Mouse (Mus musculus) neural tube, embryonic 13.5 days (tissue): Measurements from ENCODE around the gene Pon3. TPM values are rescaled to one million over a fixed set of nuclear protein-coding genes. Genes with fewer than 3 reads are reported as not detected.
A peak's percentile ranks its signal among the peaks of the same experiment; 100 is the strongest.

Experiments used
- ATAC-seq: fragments of 200-750 bp; cut with Nextera tagmentation; 2 replicates; pipeline ENCODE4 v1.8.0; 2017; ENCODE audit warnings: low read depth, mild to moderate bottlenecking, moderate TSS enrichment, moderate library complexity
- H3K27ac ChIP-seq: fragments of 300-500 bp; sonication (generic); replicated peaks from 2 replicates; pipeline ENCODE4 v1.5.1; 2015; ENCODE audit warnings: moderate library complexity, mild to moderate bottlenecking, inconsistent platforms
- H3K27me3 ChIP-seq: fragments of 300-500 bp; sonication (generic); 2 replicates; pipeline ENCODE4 v1.6.1; 2015; ENCODE audit warnings: mild to moderate bottlenecking, inconsistent platforms
- H3K36me3 ChIP-seq: fragments of 300-500 bp; sonication (generic); 2 replicates; pipeline ENCODE4 v1.6.1; 2015; ENCODE audit warnings: mild to moderate bottlenecking, inconsistent platforms
- H3K4me1 ChIP-seq: fragments of 300-500 bp; sonication (generic); replicated peaks from 2 replicates; pipeline ENCODE4 v1.6.1; 2015; ENCODE audit warnings: inconsistent platforms
- H3K4me2 ChIP-seq: fragments of 300-500 bp; sonication (generic); 2 replicates; pipeline ENCODE4 v1.6.1; 2015; ENCODE audit warnings: inconsistent platforms, mild to moderate bottlenecking, moderate library complexity
- H3K4me3 ChIP-seq: fragments of 300-500 bp; sonication (generic); 2 replicates; pipeline ENCODE4 v1.5.1; 2015; ENCODE audit warnings: mild to moderate bottlenecking, inconsistent platforms
- H3K9ac ChIP-seq: fragments of 300-500 bp; sonication (generic); 2 replicates; pipeline ENCODE4 v1.6.1; 2015; ENCODE audit warnings: moderate library complexity, mild to moderate bottlenecking, inconsistent platforms
- H3K9me3 ChIP-seq: fragments of 300-500 bp; sonication (generic); 2 replicates; pipeline ENCODE4 v1.6.1; 2016; ENCODE audit warnings: inconsistent platforms
- WGBS: fragments of 180-500 bp; shearing (Covaris S2); methylation state at CpG from one replicate; pipeline ENCODE4 v1.1.7; 2015; 5-methylcytosine and 5-hydroxymethylcytosine counted together
- polyA plus RNA-seq: library from polyadenylated mRNA; unstranded; fragments of >200 nt; fragmentation: Nextera tagmentation; extraction: Ambion mirVana; gene quantifications from 2 replicates; pipeline ENCODE4 v1.2.1, GENCODE M21; 2015

Pon3 gene
- polyA plus RNA-seq, 1 experiment from 2014 or later = 5.3 TPM

DNA sequence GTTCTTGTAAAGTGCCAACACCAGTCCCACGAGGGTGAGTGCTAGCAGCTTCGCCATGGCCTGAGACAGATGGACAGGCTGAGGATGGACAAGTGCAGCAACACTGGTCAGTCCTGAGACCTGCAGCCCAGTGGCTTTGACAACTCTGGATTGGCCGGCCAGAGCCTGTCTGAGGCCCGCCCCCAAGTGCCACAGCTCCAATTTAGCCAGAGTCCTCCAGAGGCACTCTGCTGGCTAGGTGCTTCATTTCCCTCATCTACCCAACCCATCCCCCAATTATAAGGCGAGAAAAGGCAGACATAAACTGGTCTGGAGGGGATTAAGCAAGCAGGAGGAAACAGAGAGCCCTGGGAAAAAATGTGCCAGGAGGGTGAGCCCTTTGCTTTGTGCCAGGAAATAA is 62.4 kb downstream of the Pon3 start, which contains the start of gene Pon1:
Gene Pon1, minus strand, starts transcription at position 254 of the 400 bp plus-strand sequence.
- no peak within 1 kb of the TSS for H3K27ac ChIP-seq
- no peak within 1 kb of the TSS for H3K4me3 ChIP-seq
- ATAC-seq = no peak
- H3K4me2 ChIP-seq = no peak within 1 kb of the TSS
- H3K9ac ChIP-seq = no peak within 1 kb of the TSS
- H3K36me3 ChIP-seq = no peaks in the 10 kb centered on the region
- H3K4me1 ChIP-seq = no peaks in the 10 kb centered on the region
- H3K9me3 ChIP-seq = no peaks in the 10 kb centered on the region
- H3K27me3 ChIP-seq = no peaks in the 10 kb centered on the region
- 56% methylated on average over 5 of the region's 5 CpGs for WGBS

DNA sequence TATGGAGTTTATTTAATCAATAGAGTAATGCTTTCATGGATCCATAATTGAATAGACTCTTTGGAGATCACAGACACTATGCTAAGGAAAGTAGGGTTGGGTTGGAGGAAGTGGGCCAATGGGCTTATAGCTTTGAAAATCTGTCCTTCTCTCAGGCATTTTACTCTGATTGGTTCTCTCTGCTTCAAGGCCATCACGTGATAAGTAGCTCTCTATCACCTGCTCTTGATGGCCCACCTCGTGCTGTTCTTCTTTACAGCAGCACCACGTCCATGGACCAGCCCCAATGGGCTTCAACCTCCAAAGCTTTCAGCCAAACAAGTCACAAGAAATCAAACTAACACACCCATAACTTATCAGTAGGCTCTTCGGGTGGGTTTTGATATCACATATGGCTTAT is 65.3 kb downstream of the Pon3 start:
- Histone ChIP-seq H3K4me2 (no peak overlapping the region), H3K4me3 (no peak overlapping the region), H3K36me3 (no peaks in the 10 kb centered on the region), H3K9ac (no peak overlapping the region), H3K27me3 (no peaks in the 10 kb centered on the region), H3K27ac (no peak overlapping the region), H3K9me3 (no peaks in the 10 kb centered on the region), H3K4me1 (no peaks in the 10 kb centered on the region)
- WGBS = 90% methylated on average over 4 of the region's 4 CpGs
- ATAC-seq = no peak

DNA sequence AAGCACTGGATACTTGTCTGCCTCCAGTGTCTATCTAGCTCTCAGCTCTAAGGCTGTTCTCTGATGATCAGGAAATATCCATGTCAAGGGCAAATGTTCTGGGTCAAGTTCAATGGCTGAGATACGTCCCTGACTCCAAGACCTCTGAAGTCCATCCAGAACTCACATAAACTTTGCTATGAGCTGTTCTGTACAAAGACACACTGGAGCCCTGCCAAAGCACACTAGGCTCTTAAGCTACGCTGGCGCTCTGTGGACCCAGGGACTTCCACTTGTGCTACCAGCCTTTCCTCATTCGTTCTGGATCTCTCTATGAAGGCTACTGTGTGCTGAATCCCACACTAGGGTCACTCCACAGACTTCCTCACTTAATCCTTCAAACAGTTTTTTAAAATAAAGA is 66.6 kb downstream of the Pon3 start:
- Histone ChIP-seq H3K4me2 (no peak overlapping the region), H3K4me1 (no peaks in the 10 kb centered on the region), H3K9me3 (no peaks in the 10 kb centered on the region), H3K9ac (no peak overlapping the region), H3K27me3 (no peaks in the 10 kb centered on the region), H3K27ac (no peak overlapping the region), H3K36me3 (no peaks in the 10 kb centered on the region), H3K4me3 (no peak overlapping the region)
- no peak for ATAC-seq
- WGBS = 65% methylated on average over 4 of the region's 4 CpGs

DNA sequence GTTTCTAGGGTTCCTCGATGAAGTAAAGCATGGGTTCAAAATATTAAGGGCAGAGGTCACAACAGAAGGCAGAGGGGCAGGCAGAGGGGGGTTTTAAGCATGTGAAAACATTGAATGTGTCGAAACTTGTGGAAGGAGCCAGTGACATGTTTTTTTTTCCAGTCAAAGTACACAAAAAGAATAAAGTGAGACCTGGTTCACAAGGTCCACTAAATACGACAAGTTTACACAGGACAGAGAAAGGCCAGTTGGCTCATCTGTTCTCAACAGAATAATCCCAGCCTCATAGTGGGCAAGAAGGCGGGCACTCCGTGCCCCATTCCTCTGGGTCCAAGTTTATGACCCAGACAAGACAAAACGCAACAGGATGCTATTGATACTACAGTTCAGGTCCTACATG is 67.1 kb downstream of the Pon3 start:
- H3K4me3 ChIP-seq = no peak overlapping the region
- 69% methylated on average over 6 of the region's 6 CpGs for WGBS
- H3K27me3 ChIP-seq = no peaks in the 10 kb centered on the region
- H3K36me3 ChIP-seq = no peaks in the 10 kb centered on the region
- ATAC-seq = no peak
- no peak overlapping the region for H3K9ac ChIP-seq
- H3K27ac ChIP-seq = no peak overlapping the region
- no peaks in the 10 kb centered on the region for H3K4me1 ChIP-seq
- no peak overlapping the region for H3K4me2 ChIP-seq
- H3K9me3 ChIP-seq = no peaks in the 10 kb centered on the region

DNA sequence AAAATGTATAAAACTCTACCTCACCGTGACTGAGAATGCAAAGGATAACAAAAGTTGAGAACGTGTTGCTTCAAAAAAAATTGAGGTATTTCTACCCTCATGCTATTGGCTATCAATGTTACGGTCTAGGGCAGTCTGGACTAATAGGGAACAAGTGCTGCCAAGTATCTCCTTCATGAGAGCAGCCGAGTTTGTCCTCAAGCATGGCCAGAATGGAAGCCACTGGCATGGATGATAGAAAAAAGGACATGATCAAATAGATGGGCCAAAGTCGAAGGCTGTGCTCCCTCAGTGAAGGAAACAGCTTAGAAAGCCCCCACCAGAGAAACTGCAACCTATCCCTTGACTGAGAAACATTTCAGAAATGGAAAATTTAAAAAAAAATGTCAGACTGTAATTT is 68.0 kb downstream of the Pon3 start:
- 86% methylated on average over 5 of the region's 5 CpGs for WGBS
- no peak overlapping the region for H3K4me2 ChIP-seq

DNA sequence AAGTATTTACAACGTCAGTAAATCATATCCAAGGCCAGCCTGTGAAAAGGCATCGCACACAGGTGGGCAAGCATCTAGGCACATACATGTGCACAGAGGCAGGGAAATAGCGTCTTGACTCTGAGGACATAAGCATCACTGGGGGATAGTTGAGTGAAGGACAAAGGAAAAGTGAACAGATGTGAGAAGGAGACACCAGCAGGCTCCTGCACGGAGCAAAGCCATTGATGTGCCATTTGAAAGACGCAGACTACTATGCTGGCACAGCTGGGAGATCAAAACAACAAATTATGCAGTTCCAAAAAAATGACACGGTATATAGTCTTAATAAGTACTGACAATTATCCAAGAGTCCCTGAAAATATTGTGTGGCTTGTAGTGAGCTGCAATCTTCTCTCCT is 68.5 kb downstream of the Pon3 start:
- no peak overlapping the region for H3K4me3 ChIP-seq
- 80% methylated on average over 6 of the region's 6 CpGs for WGBS
- no peak overlapping the region for H3K27ac ChIP-seq
- ATAC-seq = no peak
- no peaks in the 10 kb centered on the region for H3K36me3 ChIP-seq
- no peak overlapping the region for H3K9ac ChIP-seq
- H3K4me1 ChIP-seq = no peaks in the 10 kb centered on the region
- H3K4me2 ChIP-seq = no peak overlapping the region
- H3K27me3 ChIP-seq = no peaks in the 10 kb centered on the region
- H3K9me3 ChIP-seq = no peaks in the 10 kb centered on the region

More for the DNA sequence above, 68.0 kb downstream of the Pon3 start:
- no peaks in the 10 kb centered on the region for H3K4me1 ChIP-seq
- no peak overlapping the region for H3K9ac ChIP-seq
- no peak overlapping the region for H3K27ac ChIP-seq
- no peaks in the 10 kb centered on the region for H3K9me3 ChIP-seq
- no peaks in the 10 kb centered on the region for H3K27me3 ChIP-seq
- no peak overlapping the region for H3K4me3 ChIP-seq
- H3K36me3 ChIP-seq = no peaks in the 10 kb centered on the region
- no peak for ATAC-seq

DNA sequence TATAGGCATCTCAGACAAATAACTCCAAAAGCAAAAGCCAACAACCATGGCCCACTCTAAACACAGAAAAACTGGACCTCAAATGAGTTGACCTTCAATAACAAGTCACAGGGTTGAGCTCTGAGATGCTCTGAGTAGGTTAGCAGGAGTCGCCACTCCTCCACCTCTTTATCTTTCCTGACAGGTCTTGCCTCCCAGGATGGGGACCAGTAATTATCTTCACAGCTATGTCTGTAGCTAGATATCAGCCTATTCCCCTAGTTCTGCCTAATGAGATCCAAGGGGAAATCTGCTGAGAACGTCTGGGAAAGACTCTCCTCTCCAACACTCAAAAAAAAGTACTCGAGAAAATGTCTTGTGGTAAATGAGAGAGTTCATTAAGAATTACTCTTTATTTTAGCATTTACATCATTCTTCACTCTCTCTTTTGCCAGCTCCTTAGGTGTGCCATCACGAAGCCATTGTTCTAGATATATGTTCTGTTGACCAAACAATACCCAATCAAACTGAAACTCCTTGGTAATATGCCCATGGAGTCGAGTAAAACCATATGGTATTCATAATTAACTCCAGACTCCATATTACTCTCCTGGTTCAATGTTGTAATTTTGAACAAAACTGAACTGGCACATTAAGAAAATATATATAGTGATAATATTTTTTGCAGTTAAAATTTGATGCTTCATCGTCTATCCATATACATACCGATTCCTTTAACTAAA is 69.7 kb downstream of the Pon3 start:
- ATAC-seq = no peak
- H3K4me3 ChIP-seq = no peak overlapping the region
- no peaks in the 10 kb centered on the region for H3K36me3 ChIP-seq
- H3K27me3 ChIP-seq = no peaks in the 10 kb centered on the region
- WGBS = 80% methylated on average over 7 of the region's 7 CpGs
- H3K4me2 ChIP-seq = no peak overlapping the region
- H3K4me1 ChIP-seq = no peaks in the 10 kb centered on the region
- no peak overlapping the region for H3K27ac ChIP-seq
- H3K9ac ChIP-seq = no peak overlapping the region
- H3K9me3 ChIP-seq = no peaks in the 10 kb centered on the region

DNA sequence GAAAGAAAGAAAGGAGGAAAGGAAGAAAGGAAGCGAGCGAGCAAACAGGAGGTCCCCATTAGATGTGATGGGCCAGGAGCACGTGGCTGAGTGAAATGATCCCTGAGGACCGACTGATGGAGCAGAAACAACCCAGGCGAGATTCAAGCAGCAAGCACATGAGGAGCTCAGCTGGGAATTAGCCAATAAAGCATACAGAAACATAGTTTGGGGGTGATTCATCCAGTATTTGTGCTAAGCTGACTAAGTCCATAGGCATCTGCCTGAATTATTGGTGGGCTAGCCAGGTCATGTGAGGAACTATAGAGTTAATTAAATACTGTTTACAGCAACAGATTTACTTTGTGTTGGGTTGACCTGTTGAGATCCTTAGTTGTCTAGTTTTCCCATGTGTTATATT is 75.4 kb downstream of the Pon3 start:
- H3K9ac ChIP-seq = no peak overlapping the region
- H3K36me3 ChIP-seq = no peaks in the 10 kb centered on the region
- H3K27me3 ChIP-seq = no peaks in the 10 kb centered on the region; the same call in 1 of the 2 replicates
- ATAC-seq = no peak
- no peak overlapping the region for H3K4me3 ChIP-seq
- no peaks in the 10 kb centered on the region for H3K9me3 ChIP-seq
- H3K4me2 ChIP-seq = no peak overlapping the region
- no peak overlapping the region for H3K27ac ChIP-seq
- WGBS = 83% methylated on average over 5 of the region's 5 CpGs
- H3K4me1 ChIP-seq = peaks cover 13% of the 10 kb centered on the region

DNA sequence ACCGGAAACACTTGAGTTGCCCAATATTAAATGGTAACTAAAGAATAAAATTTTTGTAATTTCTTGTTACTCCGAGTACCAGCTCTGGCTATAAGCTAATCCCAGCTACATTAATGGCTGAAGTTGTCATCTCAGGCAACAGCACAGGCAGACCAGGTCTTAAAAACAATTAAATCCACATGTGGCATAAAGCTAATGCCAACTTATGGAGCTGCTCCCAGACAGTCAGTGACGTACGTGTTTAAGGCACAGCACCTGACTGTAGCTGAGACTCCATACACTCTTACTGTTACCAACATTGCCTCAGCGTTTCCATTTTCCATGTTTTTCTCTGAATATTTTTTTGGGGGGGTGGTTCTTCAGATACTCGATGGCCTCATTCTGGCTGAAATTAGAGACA is 76.9 kb downstream of the Pon3 start:
- Histone ChIP-seq H3K4me3 (no peak overlapping the region), H3K9me3 (no peaks in the 10 kb centered on the region), H3K36me3 (no peaks in the 10 kb centered on the region), H3K9ac (no peak overlapping the region), H3K27me3 (no peaks in the 10 kb centered on the region; the same call in 1 of the 2 replicates), H3K4me1 (peaks cover 13% of the 10 kb centered on the region), H3K4me2 (no peak overlapping the region), H3K27ac (no peak overlapping the region)
- ATAC-seq = no peak
- WGBS = 85% methylated on average over 6 of the region's 6 CpGs

DNA sequence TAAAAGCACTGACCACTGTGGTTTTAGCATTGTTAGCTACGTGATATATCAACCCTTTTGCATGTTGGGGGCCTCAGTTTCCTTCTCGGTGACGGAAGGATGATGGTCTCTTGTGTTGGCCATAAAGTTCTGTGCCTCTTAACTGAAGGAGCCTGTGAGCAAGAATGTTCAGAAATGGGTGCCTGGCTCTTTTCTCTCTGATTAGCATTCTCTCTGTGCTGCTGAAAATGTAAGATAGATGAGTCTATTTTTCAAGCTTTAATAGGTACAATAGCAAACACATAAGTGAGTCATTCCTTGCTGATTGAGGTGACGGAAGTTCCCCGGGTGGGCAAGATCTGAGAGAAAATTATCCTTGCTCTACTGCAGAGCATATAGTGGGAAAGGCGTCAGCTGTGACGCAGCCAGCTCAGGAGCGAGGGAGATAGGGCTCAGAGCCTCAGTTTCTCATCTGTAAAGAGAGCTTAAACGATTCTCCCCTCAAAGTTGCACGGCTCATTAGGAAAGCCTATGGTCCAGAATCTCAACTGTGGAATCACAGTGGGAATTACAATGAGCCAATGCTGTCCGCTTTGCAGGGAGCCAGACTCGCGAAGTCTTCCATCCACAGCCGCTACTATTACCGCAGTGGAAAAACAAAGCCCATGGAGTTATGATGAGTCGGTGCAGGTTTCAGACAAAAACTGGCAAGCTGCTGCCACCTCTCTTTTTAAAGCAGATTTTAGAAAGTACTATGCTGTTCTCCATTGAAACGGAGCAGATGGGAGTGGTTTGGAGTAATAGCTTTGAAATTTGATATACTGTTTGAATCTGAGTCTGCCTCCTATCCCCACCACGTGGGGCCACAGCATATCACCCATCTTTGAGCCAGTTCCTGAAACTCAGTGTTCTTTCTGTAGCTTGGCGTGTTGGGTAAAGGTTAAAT is 77.9 kb downstream of the Pon3 start:
- Histone ChIP-seq H3K27me3 (no peaks in the 10 kb centered on the region; the same call in 1 of the 2 replicates), H3K9ac (peak overlapping the region; percentile 48), H3K4me2 (peak overlapping the region; percentile 56), H3K36me3 (no peaks in the 10 kb centered on the region), H3K4me1 (peaks cover 13% of the 10 kb centered on the region), H3K9me3 (no peaks in the 10 kb centered on the region), H3K27ac (no peak overlapping the region; the same call in 1 of the 2 replicates), H3K4me3 (peak overlapping the region; percentile 30)
- peak; percentile 83 for ATAC-seq
- WGBS = 28% methylated on average over 19 of the region's 19 CpGs

DNA sequence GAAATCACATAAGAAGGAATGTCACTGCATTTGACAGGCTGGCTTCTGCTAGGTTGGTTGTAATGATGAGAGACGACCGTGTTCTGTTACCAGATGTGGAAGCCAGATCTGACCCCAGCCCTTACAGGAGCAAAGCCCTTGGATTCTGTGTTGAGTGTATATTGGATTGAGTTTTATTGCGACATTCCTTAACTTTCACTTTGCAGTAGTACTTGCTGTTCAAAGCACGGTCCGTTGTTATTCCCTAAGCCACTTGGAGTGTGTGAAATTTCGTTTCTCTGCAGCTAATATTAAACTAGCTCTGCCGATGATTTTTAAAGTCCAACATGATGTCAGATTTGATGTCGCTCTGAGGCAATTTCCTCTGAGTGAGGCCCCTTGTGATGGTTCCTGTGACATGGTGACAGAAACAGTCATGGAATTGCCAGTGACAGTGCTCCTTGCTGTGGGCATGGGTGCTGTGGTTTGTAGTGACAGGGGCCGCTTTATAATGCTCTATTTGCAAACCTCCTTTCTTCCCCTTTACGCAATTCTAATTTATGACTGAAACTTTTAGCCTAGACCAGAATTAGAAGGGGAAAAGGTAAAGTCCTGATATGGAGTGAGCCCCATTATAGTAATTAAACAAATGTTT is 81.8 kb downstream of the Pon3 start:
- 92% methylated on average over 10 of the region's 10 CpGs for WGBS
- H3K27ac ChIP-seq = no peak overlapping the region
- no peak overlapping the region for H3K4me3 ChIP-seq
- ATAC-seq = no peak
- peaks cover 13% of the 10 kb centered on the region for H3K4me1 ChIP-seq
- H3K4me2 ChIP-seq = no peak overlapping the region
- no peaks in the 10 kb centered on the region for H3K9me3 ChIP-seq
- no peak overlapping the region for H3K9ac ChIP-seq
- H3K27me3 ChIP-seq = no peaks in the 10 kb centered on the region; the same call in 1 of the 2 replicates
- no peaks in the 10 kb centered on the region for H3K36me3 ChIP-seq

DNA sequence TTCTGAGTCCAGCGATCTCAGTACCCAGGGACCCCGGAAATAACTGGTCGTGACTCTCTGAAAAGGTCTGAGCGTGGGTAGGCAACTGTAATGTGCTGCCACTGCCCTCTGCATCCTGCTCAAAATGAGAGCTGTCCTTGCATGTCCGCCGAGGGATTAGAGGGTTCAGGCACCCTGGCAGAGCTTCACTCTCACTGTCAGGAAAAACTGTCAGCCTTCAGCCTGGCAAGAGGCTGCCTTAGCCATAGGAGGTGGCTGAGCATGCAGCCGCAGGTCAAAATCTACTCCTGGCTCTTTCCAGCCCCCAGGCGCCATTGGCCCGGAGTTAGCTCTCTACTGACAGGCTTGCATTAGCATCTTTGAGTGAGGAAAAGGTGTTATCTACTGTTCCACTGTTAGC is 83.5 kb downstream of the Pon3 start:
- Histone ChIP-seq H3K9me3 (no peaks in the 10 kb centered on the region), H3K27me3 (no peaks in the 10 kb centered on the region), H3K4me1 (0 out of 2 replicates have a peak, but pooled peaks cover 2% of the 10 kb centered on the region), H3K4me2 (no peak overlapping the region; the same call in 1 of the 2 replicates), H3K9ac (no peak overlapping the region), H3K27ac (no peak overlapping the region), H3K4me3 (no peak overlapping the region), H3K36me3 (no peaks in the 10 kb centered on the region)
- no peak for ATAC-seq
- WGBS = 80% methylated on average over 9 of the region's 9 CpGs
